Mouse (Mus musculus) adrenal gland (tissue): ENCODE data around the gene Slc6a9.

Experiments used
- intact Hi-C: fragments of 180-260 bp; cut with DNase I; formaldehyde crosslinking; loops from one replicate; pipeline ENCODE4 v1.15.1; 2025

Gene Slc6a9

GRCm38 (mm10) chr4:117908834-117909453, 74.6 kb downstream of the Slc6a9 start:
- intact Hi-C loops: no loop called here

- intact Hi-C loops: no loop called here
Observed at GRCm38 (mm10) chr4:117912131-117912561, 77.8 kb downstream of the Slc6a9 start.

GRCm38 (mm10) chr4:117912685-117913273, 78.5 kb downstream of the Slc6a9 start:
- intact Hi-C loops: no loop called here

- intact Hi-C loops: no loop called here
Observed at GRCm38 (mm10) chr4:117913421-117913820, 79.1 kb downstream of the Slc6a9 start.

GRCm38 (mm10) chr4:117914031-117914430, 79.7 kb downstream of the Slc6a9 start:
- intact Hi-C loops: no loop called here

GRCm38 (mm10) chr4:117914591-117915442, 80.5 kb downstream of the Slc6a9 start, which contains the start of gene Ipo13:
Ipo13 (minus strand) TSS chr4:117914999.
- intact Hi-C loops: no loop called here

GRCm38 (mm10) chr4:117915489-117916105, 81.3 kb downstream of the Slc6a9 start:
- intact Hi-C loops: no loop called here

GRCm38 (mm10) chr4:117916386-117916785, 82.1 kb downstream of the Slc6a9 start:
- intact Hi-C loops: no loop called here

- intact Hi-C loops: no loop called here
Observed at GRCm38 (mm10) chr4:117917402-117917801, 83.1 kb downstream of the Slc6a9 start.

GRCm38 (mm10) chr4:117917847-117918246, 83.5 kb downstream of the Slc6a9 start:
- intact Hi-C loops: no loop called here

GRCm38 (mm10) chr4:117918261-117918660, 84.0 kb downstream of the Slc6a9 start:
- intact Hi-C loops: no loop called here

GRCm38 (mm10) chr4:117918762-117919161, 84.5 kb downstream of the Slc6a9 start:
- intact Hi-C loops: no loop called here

GRCm38 (mm10) chr4:117921358-117921757, 87.1 kb downstream of the Slc6a9 start:
- intact Hi-C loops: loop anchor here (5.0 kb wide), 1 partner anchor 94 kb away; no protein-coding TSS in a partner anchor

- intact Hi-C loops: loop anchor here (5.0 kb wide), 1 partner anchor 96 kb away; no protein-coding TSS in a partner anchor
Observed at GRCm38 (mm10) chr4:117923450-117923849, 89.1 kb downstream of the Slc6a9 start.
